9 mouse cellular contexts compared by ENCODE assay signal in the genomic region with DNA sequence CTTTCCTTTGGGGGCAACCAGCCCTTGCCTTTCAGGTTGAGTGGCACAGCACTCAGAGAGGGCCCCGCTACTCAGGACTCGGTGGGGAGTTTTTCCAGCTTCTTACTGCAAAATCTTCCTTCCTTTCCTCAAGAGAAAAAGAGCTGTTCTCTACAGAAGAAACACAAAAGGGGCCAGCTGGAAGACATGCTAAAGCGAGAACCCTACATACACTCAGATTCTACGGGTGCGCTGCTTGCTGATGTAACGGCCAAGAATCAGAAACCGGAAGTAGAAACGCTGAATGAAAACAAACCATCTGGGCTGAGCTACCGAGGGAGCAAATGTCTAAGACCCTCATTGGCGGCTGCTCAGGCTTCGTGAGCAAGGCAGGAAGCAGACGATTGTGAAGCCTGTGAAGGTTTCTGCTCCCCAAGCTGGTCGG.
DNase-seq lines count a peak whose midpoint lies in the region; ATAC-seq and TF ChIP-seq lines count a peak whose summit lies in the region.
"Had no signal": no experiment of that assay in that cellular context is flagged by ENCODE, and none has a peak within 500 bp of the region (broad histone marks: within the 10 kb centered on the region; RNA-seq: fewer than 3 reads in every experiment).

No protein-coding gene starts in this region.

- DNase-seq in layer of hippocampus, adult 2 months (ENCODE audit: low spot score in 2 of 2): no peak
- DNase-seq in layer of hippocampus, postnatal 10 days (ENCODE audit: low spot score in 2 of 2): no peak
- DNase-seq in embryo, embryonic 10.5 days (ENCODE audit: low spot score): peak; percentile 68
- peak; percentile 31 to 43 for DNase-seq in kidney, postnatal 36 days
- peak; percentile 77 for DNase-seq in thymus, adult 2 months
- DNase-seq in ovary, postnatal 14 days (ENCODE audit: low spot score): no peak

- H3K4me1 ChIP-seq in heart, embryonic 14.5 days (ENCODE audit: control insufficient read depth in 2 of 2, insufficient read depth in 2 of 2, low read length in 2 of 2): peaks cover 21 to 28% of the 10 kb centered on the region in 2 experiments
- H3K4me1 ChIP-seq in thymus, adult 2 months (replicated peaks; ENCODE audit: control insufficient read depth, insufficient read depth, low read length): peaks cover 31% of the 10 kb centered on the region
- H3K4me1 ChIP-seq: neural tube, embryonic 12.5 days had no signal

- peak; percentile 53 for TF ChIP-seq POLR2A in thymus, adult 2 months (IDR thresholded peaks at IDR 0.05; ENCODE audit: control insufficient read depth, extremely low read depth, insufficient read depth, low read length, poor library complexity)

- no peaks in the 10 kb centered on the region for H3K9me3 ChIP-seq in heart, embryonic 14.5 days (ENCODE audit: control insufficient read depth, low read length)
- H3K9me3 ChIP-seq: neural tube, embryonic 12.5 days had no signal

- H3K36me3 ChIP-seq in heart, embryonic 14.5 days (ENCODE audit: control insufficient read depth, insufficient read depth, low read length): no peaks in the 10 kb centered on the region
- H3K36me3 ChIP-seq in thymus, adult 2 months (ENCODE audit: control insufficient read depth, insufficient read depth, low read length): no peaks in the 10 kb centered on the region
- H3K36me3 ChIP-seq: neural tube, embryonic 12.5 days had no signal

- H3K27me3 ChIP-seq in heart, embryonic 14.5 days (ENCODE audit: control insufficient read depth, insufficient read depth, low read length): no peaks in the 10 kb centered on the region
- H3K27me3 ChIP-seq in thymus, adult 2 months (ENCODE audit: control insufficient read depth, insufficient read depth, low read length): no peaks in the 10 kb centered on the region
- H3K27me3 ChIP-seq: neural tube, embryonic 12.5 days had no signal

- H3K4me2 ChIP-seq in heart, embryonic 14.5 days (ENCODE audit: low read length): peak overlapping the region; percentile 50
- H3K4me2 ChIP-seq: neural tube, embryonic 12.5 days had no signal

- WGBS in heart, embryonic 14.5 days: 8% methylated on average over 13 of the region's 13 CpGs
- 3% methylated on average over 13 of the region's 13 CpGs for WGBS in thymus, adult 2 months

- no peak for TF ChIP-seq CTCF in layer of hippocampus, adult 2 months (conservative IDR thresholded peaks at IDR 0.05)
- no peak for TF ChIP-seq CTCF in thymus, adult 2 months (IDR thresholded peaks at IDR 0.05; ENCODE audit: borderline replicate concordance, control insufficient read depth, extremely low read depth, insufficient read depth, low read length, poor library complexity)

- ATAC-seq in heart, embryonic 14.5 days (ENCODE audit: insufficient number of reproducible peaks, insufficient read depth, low FRiP score, low read depth): no peak
- ATAC-seq in megakaryocyte, adult 5-6 weeks (ENCODE audit: poor library complexity, severe bottlenecking): peak; percentile 70

- peak overlapping the region; percentile 31; the same call in 1 of the 2 replicates for H3K4me3 ChIP-seq in layer of hippocampus, adult 2 months
- peak overlapping the region; percentile 10 to 34 for H3K4me3 ChIP-seq in heart, embryonic 14.5 days (ENCODE audit: control insufficient read depth in 1 of 2, insufficient read depth in 1 of 2, low read depth in 1 of 2, low read length in 2 of 2)
- peak overlapping the region; percentile 20 for H3K4me3 ChIP-seq in thymus, adult 2 months (ENCODE audit: control insufficient read depth, insufficient read depth, low read length)
- H3K4me3 ChIP-seq: neural tube, embryonic 12.5 days had no signal

- H3K27ac ChIP-seq in layer of hippocampus, adult 2 months: peak overlapping the region; percentile 65
- H3K27ac ChIP-seq in heart, embryonic 14.5 days (replicated peaks in 1 of 2; ENCODE audit: control insufficient read depth in 1 of 2, insufficient read depth in 1 of 2, low read depth in 2 of 2, low read length in 2 of 2): peak overlapping the region; percentile 71 to 79
- H3K27ac ChIP-seq in thymus, adult 2 months (ENCODE audit: control insufficient read depth, insufficient read depth, low read length): peak overlapping the region; percentile 99
- H3K27ac ChIP-seq: neural tube, embryonic 12.5 days had no signal

- peak overlapping the region; percentile 28; the same call in 1 of the 2 replicates for H3K9ac ChIP-seq in heart, embryonic 14.5 days (ENCODE audit: low read length)
- H3K9ac ChIP-seq: neural tube, embryonic 12.5 days had no signal

Comparison
In these comparisons a context has a peak if more than half of its experiments do, and no peak if none do; other contexts are left out.
1. DNase-seq: peak in embryo, embryonic 10.5 days (single experiment), kidney, postnatal 36 days (2 of 2) and thymus, adult 2 months (single experiment); none in layer of hippocampus, adult 2 months (0 of 2), layer of hippocampus, postnatal 10 days (0 of 2) and ovary, postnatal 14 days (single experiment).
2. Peak in every context shown above with its lines, with median percentiles within 50 percentile points of each other: H3K27ac ChIP-seq and H3K4me3 ChIP-seq.